Comparison of ENCODE assay signal across 12 mouse cellular contexts in genomic region chr13:101744053-101744452, GRCm38 (mm10).
"Had no signal": no experiment of that assay in that cellular context is flagged by ENCODE, and none has a peak within 500 bp of the region (broad histone marks: within the 10 kb centered on the region; RNA-seq: fewer than 3 reads in every experiment).

No protein-coding gene starts in this region.

- ATAC-seq: midbrain, embryonic 13.5 days had no signal

- H3K36me3 ChIP-seq: kidney, embryonic 15.5 days; limb, embryonic 10.5 days; liver, embryonic 15.5 days; midbrain, embryonic 13.5 days had no signal

- H3K9ac ChIP-seq: kidney, embryonic 15.5 days; liver, embryonic 15.5 days; midbrain, embryonic 13.5 days had no signal

- H3K27ac ChIP-seq: kidney, embryonic 15.5 days; left cerebral cortex, adult 2 months; limb, embryonic 10.5 days; midbrain, embryonic 13.5 days had no signal

- DNase-seq: kidney, adult 2 months; kidney, postnatal 14 days; lung, adult 2 months; right cerebral cortex, postnatal 25 days; thymus, adult 2 months; thymus, postnatal 25 days had no signal

- H3K27me3 ChIP-seq: kidney, embryonic 15.5 days; liver, embryonic 15.5 days; midbrain, embryonic 13.5 days had no signal

- H3K9me3 ChIP-seq: kidney, embryonic 15.5 days; limb, embryonic 10.5 days; liver, embryonic 15.5 days; midbrain, embryonic 13.5 days had no signal

- H3K4me2 ChIP-seq: kidney, embryonic 15.5 days; liver, embryonic 11.5 days; liver, embryonic 15.5 days; midbrain, embryonic 13.5 days had no signal

- H3K4me1 ChIP-seq: limb, embryonic 10.5 days; midbrain, embryonic 13.5 days had no signal

- H3K4me3 ChIP-seq: kidney, embryonic 15.5 days; left cerebral cortex, adult 2 months; limb, embryonic 10.5 days; liver, embryonic 15.5 days; midbrain, embryonic 13.5 days had no signal
